Mouse (Mus musculus) spleen, postnatal 4 days (tissue): ENCODE measurements around the gene Cmtm5.
"Not testable (repeated sequence)": the region's sequence is repeated elsewhere in the genome, so short reads cannot be mapped to it uniquely, and the experiment has no call there.

Experiments
- DNase-seq, 2 experiments: peaks; one replicate each; pipeline ENCODE4 v3.0.0; 2022; ENCODE audit warnings: low spot score in 2 of 2

The Cmtm5 gene

GRCm38 (mm10) chr14:54959197-54959596 lies 23.1 kb downstream of the Cmtm5 start:
- DNase-seq, result no peak

- not testable (repeated sequence) for DNase-seq
These were observed 24.0 kb downstream of the Cmtm5 start for GRCm38 (mm10) chr14:54959853-54960613.

GRCm38 (mm10) chr14:54960769-54961168 lies 24.7 kb downstream of the Cmtm5 start:
- no peak for DNase-seq

- DNase-seq, result no peak
These were observed 25.4 kb downstream of the Cmtm5 start for GRCm38 (mm10) chr14:54961487-54961886.

GRCm38 (mm10) chr14:54962714-54963113 lies 26.7 kb downstream of the Cmtm5 start:
- no peak for DNase-seq

GRCm38 (mm10) chr14:54963727-54964126 lies 27.7 kb downstream of the Cmtm5 start:
- DNase-seq, result no peak

GRCm38 (mm10) chr14:54965044-54965443 lies 29.0 kb downstream of the Cmtm5 start:
- DNase-seq, result no peak

- no peak for DNase-seq
These were observed 29.6 kb downstream of the Cmtm5 start for GRCm38 (mm10) chr14:54965631-54966030.

- no peak for DNase-seq
These were observed 30.4 kb downstream of the Cmtm5 start, which contains the start of gene Myh6 for GRCm38 (mm10) chr14:54966320-54966977. Gene Myh6 (minus strand): TSS chr14:54966927.

GRCm38 (mm10) chr14:54967874-54968273 lies 31.8 kb downstream of the Cmtm5 start:
- no peak for DNase-seq

- DNase-seq, result no peak
These were observed 32.3 kb downstream of the Cmtm5 start for GRCm38 (mm10) chr14:54968344-54968743.

- not testable (repeated sequence) for DNase-seq
These were observed 36.7 kb downstream of the Cmtm5 start for GRCm38 (mm10) chr14:54972786-54973185.

GRCm38 (mm10) chr14:54974068-54974791 lies 38.2 kb downstream of the Cmtm5 start:
- DNase-seq, result no peak

- DNase-seq, result no peak
These were observed 40.6 kb downstream of the Cmtm5 start, which contains the start of gene Gm17428 for GRCm38 (mm10) chr14:54976633-54977032. Gene Gm17428 (plus strand): TSS chr14:54976933.

GRCm38 (mm10) chr14:54978664-54979063 lies 42.6 kb downstream of the Cmtm5 start:
- DNase-seq, result no peak

GRCm38 (mm10) chr14:54981934-54982333 lies 45.9 kb downstream of the Cmtm5 start:
- DNase-seq, result no peak

- not testable (repeated sequence) for DNase-seq
These were observed 52.4 kb downstream of the Cmtm5 start for GRCm38 (mm10) chr14:54988350-54988874.
